Mouse (Mus musculus): ENCODE measurements around the gene Foxl2. TPM values are rescaled to one million over a fixed set of nuclear protein-coding genes. Genes with fewer than 3 reads are reported as not detected.

The Foxl2 gene
- polyA plus RNA-seq (2015; fragmentation: Nextera tagmentation; extraction: Ambion mirVana): not detected in 2 replicates

- peaks cover 40% of the 10 kb centered on the region for H3K4me1 ChIP-seq
- no peaks in the 10 kb centered on the region for H3K9me3 ChIP-seq
- peaks cover 98% of the 10 kb centered on the region for H3K27me3 ChIP-seq
- ATAC-seq (ENCODE audit: low FRiP score, low read depth): 0 out of 2 replicates have a peak, but pooled peaks have one; percentile 25
- no peaks in the 10 kb centered on the region for H3K36me3 ChIP-seq
- peak within 1 kb of the TSS; percentile 66 for H3K9ac ChIP-seq
- under 1% methylated on average over 53 of the region's 58 CpGs for WGBS
- peak within 1 kb of the TSS; percentile 49 for H3K4me3 ChIP-seq
- H3K4me2 ChIP-seq (replicated peaks): peak within 1 kb of the TSS; percentile 91
- no peak within 1 kb of the TSS for H3K27ac ChIP-seq
Observed at GRCm38 (mm10) chr9:98955103-98955715, at the start of gene Foxl2. TSS of gene Foxl2 (plus strand) at chr9:98955288.

GRCm38 (mm10) chr9:98920629-98921523 is 34.2 kb upstream of the Foxl2 start:
- Histone ChIP-seq H3K9me3 (no peaks in the 10 kb centered on the region), H3K4me2 (replicated peaks) (no peak overlapping the region), H3K9ac (no peak overlapping the region), H3K27me3 (no peaks in the 10 kb centered on the region), H3K36me3 (no peaks in the 10 kb centered on the region), H3K27ac (no peak overlapping the region), H3K4me3 (no peak overlapping the region), H3K4me1 (no peaks in the 10 kb centered on the region)
- ATAC-seq (ENCODE audit: low FRiP score, low read depth): no peak
- 93% methylated on average over 5 of the region's 5 CpGs for WGBS

- Histone ChIP-seq H3K9me3 (no peaks in the 10 kb centered on the region), H3K27me3 (no peaks in the 10 kb centered on the region), H3K4me2 (replicated peaks) (no peak overlapping the region), H3K4me3 (no peak overlapping the region), H3K9ac (no peak overlapping the region), H3K36me3 (no peaks in the 10 kb centered on the region), H3K27ac (no peak overlapping the region), H3K4me1 (no peaks in the 10 kb centered on the region)
- ATAC-seq (ENCODE audit: low FRiP score, low read depth): peak; percentile 28; the same call in 1 of the 2 replicates
- WGBS: 39% methylated on average over 6 of the region's 6 CpGs
Observed at GRCm38 (mm10) chr9:98923119-98923518, 32.0 kb upstream of the Foxl2 start.

GRCm38 (mm10) chr9:98924183-98924582 is 30.9 kb upstream of the Foxl2 start:
- H3K9ac ChIP-seq: no peak overlapping the region
- no peak overlapping the region for H3K4me2 ChIP-seq (replicated peaks)
- no peaks in the 10 kb centered on the region for H3K4me1 ChIP-seq
- H3K36me3 ChIP-seq: no peaks in the 10 kb centered on the region
- WGBS: 63% methylated on average over 6 of the region's 6 CpGs
- no peak overlapping the region for H3K27ac ChIP-seq
- H3K9me3 ChIP-seq: no peaks in the 10 kb centered on the region
- no peaks in the 10 kb centered on the region for H3K27me3 ChIP-seq
- H3K4me3 ChIP-seq: no peak overlapping the region
- no peak for ATAC-seq (ENCODE audit: low FRiP score, low read depth)

- 93% methylated on average over 2 of the region's 2 CpGs for WGBS
- Histone ChIP-seq H3K4me1 (no peaks in the 10 kb centered on the region), H3K27ac (no peak overlapping the region), H3K9ac (no peak overlapping the region), H3K4me2 (replicated peaks) (no peak overlapping the region), H3K9me3 (peaks cover 5% of the 10 kb centered on the region; the same call in 1 of the 2 replicates), H3K36me3 (no peaks in the 10 kb centered on the region), H3K4me3 (no peak overlapping the region), H3K27me3 (no peaks in the 10 kb centered on the region)
- no peak for ATAC-seq (ENCODE audit: low FRiP score, low read depth)
Observed at GRCm38 (mm10) chr9:98929496-98929895, 25.6 kb upstream of the Foxl2 start.

- Histone ChIP-seq H3K9ac (no peak overlapping the region), H3K4me3 (no peak overlapping the region), H3K27ac (no peak overlapping the region), H3K9me3 (peaks cover 5% of the 10 kb centered on the region; the same call in 1 of the 2 replicates), H3K4me2 (replicated peaks) (no peak overlapping the region), H3K36me3 (no peaks in the 10 kb centered on the region), H3K27me3 (peaks cover 17% of the 10 kb centered on the region), H3K4me1 (no peaks in the 10 kb centered on the region)
- WGBS: 34% methylated on average over 6 of the region's 6 CpGs
- ATAC-seq (ENCODE audit: low FRiP score, low read depth): no peak
Observed at GRCm38 (mm10) chr9:98932931-98933330, 22.2 kb upstream of the Foxl2 start.

- Histone ChIP-seq H3K27ac (no peak overlapping the region), H3K36me3 (no peaks in the 10 kb centered on the region), H3K9me3 (no peaks in the 10 kb centered on the region), H3K4me1 (no peaks in the 10 kb centered on the region), H3K27me3 (peaks cover 20% of the 10 kb centered on the region), H3K9ac (no peak overlapping the region), H3K4me3 (no peak overlapping the region), H3K4me2 (replicated peaks) (no peak overlapping the region)
- peak; percentile 61; the same call in 1 of the 2 replicates for ATAC-seq (ENCODE audit: low FRiP score, low read depth)
- 17% methylated on average over 16 of the region's 16 CpGs for WGBS
Observed at GRCm38 (mm10) chr9:98935190-98935909, 19.7 kb upstream of the Foxl2 start.

- Histone ChIP-seq H3K4me2 (replicated peaks) (no peak overlapping the region), H3K4me3 (no peak overlapping the region), H3K36me3 (no peaks in the 10 kb centered on the region), H3K9ac (no peak overlapping the region), H3K27me3 (peaks cover 27% of the 10 kb centered on the region), H3K27ac (no peak overlapping the region), H3K9me3 (no peaks in the 10 kb centered on the region), H3K4me1 (no peaks in the 10 kb centered on the region)
- WGBS: 18% methylated on average over 2 of the region's 2 CpGs
- ATAC-seq (ENCODE audit: low FRiP score, low read depth): no peak
Observed at GRCm38 (mm10) chr9:98939290-98939689, 15.8 kb upstream of the Foxl2 start.

GRCm38 (mm10) chr9:98952171-98953050 is 2.7 kb upstream of the Foxl2 start:
- H3K9ac ChIP-seq: no peak overlapping the region
- ATAC-seq (ENCODE audit: low FRiP score, low read depth): no peak
- H3K9me3 ChIP-seq: no peaks in the 10 kb centered on the region
- H3K4me2 ChIP-seq (replicated peaks): peak overlapping the region; percentile 55
- no peaks in the 10 kb centered on the region for H3K36me3 ChIP-seq
- peak overlapping the region; percentile 34 for H3K4me3 ChIP-seq
- H3K27me3 ChIP-seq: peaks cover 92% of the 10 kb centered on the region
- no peak overlapping the region for H3K27ac ChIP-seq
- under 1% methylated on average over 40 of the region's 40 CpGs for WGBS
- peaks cover 40% of the 10 kb centered on the region for H3K4me1 ChIP-seq

GRCm38 (mm10) chr9:98953291-98953690 is 1.8 kb upstream of the Foxl2 start:
- no peak for ATAC-seq (ENCODE audit: low FRiP score, low read depth)
- H3K4me2 ChIP-seq (replicated peaks): no peak overlapping the region
- 4% methylated on average over 4 of the region's 4 CpGs for WGBS

GRCm38 (mm10) chr9:98953830-98954229 is 1.3 kb upstream of the Foxl2 start:
- Histone ChIP-seq H3K27ac (no peak overlapping the region), H3K9ac (no peak overlapping the region), H3K27me3 (peaks cover 96% of the 10 kb centered on the region), H3K4me3 (no peak overlapping the region), H3K4me1 (peaks cover 40% of the 10 kb centered on the region), H3K36me3 (no peaks in the 10 kb centered on the region), H3K4me2 (replicated peaks) (no peak overlapping the region), H3K9me3 (no peaks in the 10 kb centered on the region)
- 3% methylated on average over 9 of the region's 9 CpGs for WGBS
- ATAC-seq (ENCODE audit: low FRiP score, low read depth): no peak

More at GRCm38 (mm10) chr9:98953291-98953690, 1.8 kb upstream of the Foxl2 start:
- H3K4me3 ChIP-seq: no peak overlapping the region
- H3K27me3 ChIP-seq: peaks cover 95% of the 10 kb centered on the region
- no peaks in the 10 kb centered on the region for H3K36me3 ChIP-seq
- H3K9me3 ChIP-seq: no peaks in the 10 kb centered on the region
- no peak overlapping the region for H3K27ac ChIP-seq
- H3K4me1 ChIP-seq: peaks cover 40% of the 10 kb centered on the region
- no peak overlapping the region for H3K9ac ChIP-seq
